Mouse (Mus musculus): ENCODE results near the gene 6430531B16Rik. TPM values are rescaled to one million over a fixed set of nuclear protein-coding genes. Genes with fewer than 3 reads are reported as not detected.

6430531B16Rik gene
- polyA plus RNA-seq, 1 experiment from 2014 or later: 0.64 TPM

MicroRNAs within 50 kb of the gene (microRNA counts, 519-probe panel; counts per million panel counts)
- microRNA mmu-miR-202-3p: 1,624 counts per million, percentile 7 among the panel's probes with 10 or more counts
- microRNA mmu-miR-202-5p: not detected

Small RNAs within 50 kb of the gene (microRNA-seq; reads per million reads assigned to microRNA genes)
- gene Mir202 (not detected), gene Mir7062 (not detected), gene mmu-mir-7686 (not detected)

Other genes starting within 250 kb of the 6430531B16Rik start
- 5.8 and 7.6 TPM in 2 replicates for gene Adgra1, start 144.6 kb downstream of the 6430531B16Rik start, polyA plus RNA-seq (2016; fragmentation: Nextera tagmentation; extraction: Ambion mirVana)
- gene Kndc1, start 84.1 kb downstream of the 6430531B16Rik start, polyA plus RNA-seq (2016; fragmentation: Nextera tagmentation; extraction: Ambion mirVana): 1.2 and 1.3 TPM in 2 replicates
- not detected in 2 replicates for gene Utf1, start 35.0 kb downstream of the 6430531B16Rik start, polyA plus RNA-seq (2016; fragmentation: Nextera tagmentation; extraction: Ambion mirVana)
- 3.2 and 3.6 TPM in 2 replicates for gene Adam8, start 13.8 kb upstream of the 6430531B16Rik start, polyA plus RNA-seq (2016; fragmentation: Nextera tagmentation; extraction: Ambion mirVana)
- 47.2 and 56.2 TPM in 2 replicates for gene Zfp511, start 57.6 kb upstream of the 6430531B16Rik start, polyA plus RNA-seq (2016; fragmentation: Nextera tagmentation; extraction: Ambion mirVana)
- 75.6 and 84.8 TPM in 2 replicates for gene Tubgcp2, start 57.9 kb upstream of the 6430531B16Rik start, polyA plus RNA-seq (2016; fragmentation: Nextera tagmentation; extraction: Ambion mirVana)
- 2.3 and 3.1 TPM in 2 replicates for gene Msx3, start 70.3 kb upstream of the 6430531B16Rik start, polyA plus RNA-seq (2016; fragmentation: Nextera tagmentation; extraction: Ambion mirVana)
- 21.5 and 22.3 TPM in 2 replicates for gene Caly, start 103.8 kb upstream of the 6430531B16Rik start, polyA plus RNA-seq (2016; fragmentation: Nextera tagmentation; extraction: Ambion mirVana)
- gene Prap1, start 114.6 kb upstream of the 6430531B16Rik start, polyA plus RNA-seq (2016; fragmentation: Nextera tagmentation; extraction: Ambion mirVana): not detected in 2 replicates
- 17.4 and 17.9 TPM in 2 replicates for gene Fuom, start 123.7 kb upstream of the 6430531B16Rik start, polyA plus RNA-seq (2016; fragmentation: Nextera tagmentation; extraction: Ambion mirVana)
- 9.3 and 11.1 TPM in 2 replicates for gene Paox, start 137.0 kb upstream of the 6430531B16Rik start, polyA plus RNA-seq (2016; fragmentation: Nextera tagmentation; extraction: Ambion mirVana)
- gene Echs1, start 137.7 kb upstream of the 6430531B16Rik start, polyA plus RNA-seq (2016; fragmentation: Nextera tagmentation; extraction: Ambion mirVana): 136 and 137 TPM in 2 replicates
- 28.2 and 28.9 TPM in 2 replicates for gene Mtg1, start 158.8 kb upstream of the 6430531B16Rik start, polyA plus RNA-seq (2016; fragmentation: Nextera tagmentation; extraction: Ambion mirVana)
- 1.8 and 1.9 TPM in 2 replicates for gene Sprn, start 176.1 kb upstream of the 6430531B16Rik start, polyA plus RNA-seq (2016; fragmentation: Nextera tagmentation; extraction: Ambion mirVana)
- not detected in 2 replicates for gene Olfr522, start 186.0 kb upstream of the 6430531B16Rik start, polyA plus RNA-seq (2016; fragmentation: Nextera tagmentation; extraction: Ambion mirVana)
- 0.05 TPM in 1 of 2 replicates, not detected in the other for gene Olfr523, start 194.5 kb upstream of the 6430531B16Rik start, polyA plus RNA-seq (2016; fragmentation: Nextera tagmentation; extraction: Ambion mirVana)
- not detected in 2 replicates for gene Olfr524, start 227.2 kb upstream of the 6430531B16Rik start, polyA plus RNA-seq (2016; fragmentation: Nextera tagmentation; extraction: Ambion mirVana)
- gene Cd163l1, start 239.5 kb upstream of the 6430531B16Rik start, polyA plus RNA-seq (2016; fragmentation: Nextera tagmentation; extraction: Ambion mirVana): 0.11 TPM in 1 of 2 replicates, not detected in the other